Mouse (Mus musculus): ENCODE data around the gene Pet117. TPM values are rescaled to one million over a fixed set of nuclear protein-coding genes. Genes with fewer than 3 reads are reported as not detected.

The Pet117 gene
- polyA plus RNA-seq (2015; fragmentation: Nextera tagmentation; extraction: Ambion mirVana) = 1.6 and 3.1 TPM in 2 replicates

GRCm38 (mm10) chr2:144368400-144369019, at the start of gene Pet117, which contains the start of gene Kat14:
Pet117 (plus strand) TSS chr2:144368996.
Kat14 (plus strand) TSS chr2:144368983.

GRCm38 (mm10) chr2:144331401-144332302, 37.1 kb upstream of the Pet117 start, which contains the start of gene Ovol2:
Ovol2 (minus strand) TSS chr2:144332146.

Other genes with a start within 250 kb of the Pet117 start
- gene Mgme1, start 98.3 kb upstream of the Pet117 start, polyA plus RNA-seq (2015; fragmentation: Nextera tagmentation; extraction: Ambion mirVana) = 8.4 and 8.5 TPM in 2 replicates
- gene Snx5, start 98.1 kb upstream of the Pet117 start, polyA plus RNA-seq (2015; fragmentation: Nextera tagmentation; extraction: Ambion mirVana) = 48.6 and 59.6 TPM in 2 replicates
- gene Ovol2, start 36.9 kb upstream of the Pet117 start, polyA plus RNA-seq (2015; fragmentation: Nextera tagmentation; extraction: Ambion mirVana) = 1.6 and 1.8 TPM in 2 replicates
- gene Kat14, start within 50 bp of the Pet117 start, polyA plus RNA-seq (2015; fragmentation: Nextera tagmentation; extraction: Ambion mirVana) = 20.1 and 21.0 TPM in 2 replicates
- gene Dzank1, start 158.4 kb downstream of the Pet117 start, polyA plus RNA-seq (2015; fragmentation: Nextera tagmentation; extraction: Ambion mirVana) = 0.47 and 0.89 TPM in 2 replicates
- 10.5 and 12.5 TPM in 2 replicates for gene Polr3f, start 158.7 kb downstream of the Pet117 start, polyA plus RNA-seq (2015; fragmentation: Nextera tagmentation; extraction: Ambion mirVana)
- 25.9 and 26.3 TPM in 2 replicates for gene Rbbp9, start 181.9 kb downstream of the Pet117 start, polyA plus RNA-seq (2015; fragmentation: Nextera tagmentation; extraction: Ambion mirVana)
- gene Sec23b, start 187.2 kb downstream of the Pet117 start, polyA plus RNA-seq (2015; fragmentation: Nextera tagmentation; extraction: Ambion mirVana) = 49.1 and 56.0 TPM in 2 replicates
- 43.2 and 48.1 TPM in 2 replicates for gene Smim26, start 225.1 kb downstream of the Pet117 start, polyA plus RNA-seq (2015; fragmentation: Nextera tagmentation; extraction: Ambion mirVana)
- gene Dtd1, start 230.9 kb downstream of the Pet117 start, polyA plus RNA-seq (2015; fragmentation: Nextera tagmentation; extraction: Ambion mirVana) = 30.5 and 31.3 TPM in 2 replicates

Measured in urinary bladder, postnatal 0 days (tissue).